Mouse (Mus musculus): ENCODE data around the gene Avpr1b. TPM values are rescaled to one million over a fixed set of nuclear protein-coding genes. Genes with fewer than 3 reads are reported as not detected.

Gene Avpr1b
- polyA plus RNA-seq, 1 experiment from 2014 or later, result not detected

DNA sequence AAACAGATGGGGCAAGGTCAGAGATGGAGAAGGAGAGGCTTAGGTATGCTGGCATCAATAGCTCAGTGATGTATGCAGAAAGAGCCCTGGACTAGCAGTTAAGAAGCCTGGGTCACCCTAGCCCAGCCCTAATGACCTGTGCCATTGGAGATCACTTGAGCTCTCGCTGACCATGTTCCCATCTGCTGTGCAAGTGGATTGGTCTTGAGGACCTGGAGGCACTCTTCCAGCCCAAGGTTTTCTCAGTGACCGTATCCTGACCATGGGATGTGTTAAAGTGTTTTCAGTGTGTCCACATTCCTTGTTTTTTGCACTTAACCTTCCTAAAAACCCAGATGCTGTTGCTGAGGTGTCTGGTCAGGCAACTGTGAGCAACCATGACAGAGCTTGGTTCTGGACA is 61.2 kb downstream of the Avpr1b start:
- no peaks in the 10 kb centered on the region for H3K36me3 ChIP-seq (replicated peaks)
- H3K4me3 ChIP-seq, result no peak overlapping the region
- H3K27me3 ChIP-seq (replicated peaks; ENCODE audit: low read depth, poor library complexity, severe bottlenecking), result no peaks in the 10 kb centered on the region
- 78% methylated on average over 2 of the region's 2 CpGs for WGBS
- no peaks in the 10 kb centered on the region for H3K9me3 ChIP-seq
- DNase-seq (ENCODE audit: low spot score), result no peak
- peaks cover 9% of the 10 kb centered on the region for H3K4me1 ChIP-seq
- no peak overlapping the region for H3K27ac ChIP-seq (replicated peaks)

DNA sequence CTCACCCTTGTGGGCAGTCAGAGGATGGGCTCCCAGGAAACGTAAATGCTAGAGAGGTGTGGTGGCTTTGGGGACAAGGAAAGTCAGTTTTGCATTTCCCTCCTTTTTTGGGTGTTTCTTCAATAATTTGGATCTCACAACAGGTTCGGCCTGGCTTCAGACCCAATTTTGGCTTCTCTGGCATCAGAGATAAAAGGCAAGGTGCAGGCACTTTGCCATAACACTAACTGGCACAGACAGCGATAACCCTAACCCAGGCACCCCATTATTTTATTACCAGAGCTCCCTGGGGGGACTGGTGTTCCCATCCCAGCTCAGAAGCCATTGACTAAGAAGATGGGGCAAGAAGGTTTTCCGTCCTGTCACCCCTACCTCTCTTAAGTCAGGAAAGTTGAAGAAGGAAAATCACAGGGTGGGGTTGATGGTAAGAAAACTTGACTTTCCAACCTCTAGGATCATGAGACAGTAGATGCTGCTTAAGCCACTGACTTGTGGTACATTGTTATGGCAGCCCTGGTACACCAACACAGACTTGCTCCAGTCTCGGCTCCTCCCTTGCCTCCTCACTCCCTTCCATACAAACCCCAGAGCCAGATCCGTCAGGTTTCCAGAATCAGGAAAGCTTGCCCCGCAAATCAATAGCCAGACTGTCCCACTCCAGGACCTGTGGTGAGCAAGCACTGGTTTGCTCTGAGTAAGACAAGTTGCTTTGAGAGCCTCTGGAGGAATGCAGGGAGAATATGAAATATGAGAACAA is 61.9 kb downstream of the Avpr1b start:
- H3K27me3 ChIP-seq (replicated peaks; ENCODE audit: low read depth, poor library complexity, severe bottlenecking), result no peaks in the 10 kb centered on the region
- H3K4me1 ChIP-seq, result peaks cover 9% of the 10 kb centered on the region
- no peak for DNase-seq (ENCODE audit: low spot score)
- WGBS, result 78% methylated on average over 7 of the region's 7 CpGs
- H3K36me3 ChIP-seq (replicated peaks), result no peaks in the 10 kb centered on the region
- no peak overlapping the region for H3K27ac ChIP-seq (replicated peaks)
- H3K9me3 ChIP-seq, result no peaks in the 10 kb centered on the region
- H3K4me3 ChIP-seq, result no peak overlapping the region

Other genes starting within 250 kb of the Avpr1b start
- gene Srgap2, start 71.9 kb upstream of the Avpr1b start, polyA plus RNA-seq (2016; fragmentation: Nextera tagmentation; extraction: Ambion mirVana), result 17.5 TPM in 2 replicates
- 4.1 and 4.3 TPM in 2 replicates for gene Fam72a, start 71.3 kb upstream of the Avpr1b start, polyA plus RNA-seq (2016; fragmentation: Nextera tagmentation; extraction: Ambion mirVana)
- gene Ctse, start 39.1 kb downstream of the Avpr1b start, polyA plus RNA-seq (2016; fragmentation: Nextera tagmentation; extraction: Ambion mirVana), result 0.06 TPM in 1 of 2 replicates, not detected in the other
- gene Rab7b, start 89.5 kb downstream of the Avpr1b start, polyA plus RNA-seq (2016; fragmentation: Nextera tagmentation; extraction: Ambion mirVana), result 0.64 and 0.91 TPM in 2 replicates
- gene Slc26a9, start 144.8 kb downstream of the Avpr1b start, polyA plus RNA-seq (2016; fragmentation: Nextera tagmentation; extraction: Ambion mirVana), result 0.73 TPM in 1 of 2 replicates, not detected in the other
- gene Pm20d1, start 198.1 kb downstream of the Avpr1b start, polyA plus RNA-seq (2016; fragmentation: Nextera tagmentation; extraction: Ambion mirVana), result 2.0 and 3.1 TPM in 2 replicates
- gene Slc41a1, start 228.3 kb downstream of the Avpr1b start, polyA plus RNA-seq (2016; fragmentation: Nextera tagmentation; extraction: Ambion mirVana), result 12.3 TPM in 2 replicates

All from embryonic facial prominence, embryonic 10.5 days (tissue).